Mouse (Mus musculus): ENCODE data around the gene Tfdp1. TPM values are rescaled to one million over a fixed set of nuclear protein-coding genes. Genes with fewer than 3 reads are reported as not detected.

Gene Tfdp1
- polyA plus RNA-seq, 2 experiments from 2014 or later: 51.8 to 56.6 TPM

DNA sequence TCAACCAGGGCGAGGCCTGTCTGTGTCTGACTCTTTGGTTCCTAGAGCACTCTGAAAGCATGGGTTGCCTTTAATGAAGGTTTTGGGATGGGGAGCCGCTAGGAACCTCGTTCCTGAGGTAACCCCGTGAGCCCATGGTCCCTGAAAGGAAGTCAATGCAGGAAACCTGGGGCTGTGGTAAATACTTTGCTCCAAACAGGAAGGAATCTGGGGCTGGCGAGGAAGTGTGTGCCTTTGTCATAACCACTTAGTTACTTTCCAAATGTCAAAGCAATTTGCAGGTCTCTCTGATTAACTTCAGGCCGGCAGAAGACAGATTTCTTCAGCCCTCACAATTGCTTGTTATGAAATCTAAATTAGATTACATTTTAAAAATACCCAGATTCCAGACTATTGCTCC, 88.8 kb downstream of the Tfdp1 start:
- no peak for ATAC-seq

Other genes with a start within 250 kb of the Tfdp1 start
- 10 to 100 TPM; 32.3 to 36.5 TPM for gene Pcid2, start 233.3 kb upstream of the Tfdp1 start, polyA plus RNA-seq (2017; shearing (Covaris generic))
- 10 to 100 TPM; 10.9 to 16.6 TPM for gene Cul4a, start 233.1 kb upstream of the Tfdp1 start, polyA plus RNA-seq (2017; shearing (Covaris generic))
- 10 to 100 TPM; 17.9 to 18.1 TPM for gene Lamp1, start 179.6 kb upstream of the Tfdp1 start, polyA plus RNA-seq (2017; shearing (Covaris generic))
- gene Grtp1, start 138.1 kb upstream of the Tfdp1 start, polyA plus RNA-seq (2017; shearing (Covaris generic)): 1 to 10 TPM in 1 of 2 experiments, under 1 TPM in 1; 0.89 to 1.1 TPM
- gene Adprhl1, start 84.6 kb upstream of the Tfdp1 start, polyA plus RNA-seq (2017; shearing (Covaris generic)): not detected
- 10 to 100 TPM; 18.4 to 21.2 TPM for gene Dcun1d2, start 50.6 kb upstream of the Tfdp1 start, polyA plus RNA-seq (2017; shearing (Covaris generic))
- gene Tmco3, start 50.6 kb upstream of the Tfdp1 start, polyA plus RNA-seq (2017; shearing (Covaris generic)): 10 to 100 TPM; 21.8 to 26.2 TPM
- gene Atp4b, start 58.1 kb downstream of the Tfdp1 start, polyA plus RNA-seq (2017; shearing (Covaris generic)): not detected
- gene Grk1, start 66.3 kb downstream of the Tfdp1 start, polyA plus RNA-seq (2017; shearing (Covaris generic)): not detected
- gene Tmem255b, start 96.4 kb downstream of the Tfdp1 start, polyA plus RNA-seq (2017; shearing (Covaris generic)): not detected
- not detected for gene Gas6, start 155.7 kb downstream of the Tfdp1 start, polyA plus RNA-seq (2017; shearing (Covaris generic))
- not detected for gene 1700029H14Rik, start 223.7 kb downstream of the Tfdp1 start, polyA plus RNA-seq (2017; shearing (Covaris generic))